Mouse (Mus musculus) cortical plate, adult 2 months (tissue): ENCODE results near the gene Fam49a.

Source experiments
- CTCF ChIP-seq: fragments of 200-500 bp; IDR thresholded peaks from 2 replicates; pipeline ENCODE4 v1.5.1; 2011; ENCODE audit warnings: mild to moderate bottlenecking, control low read depth, low read length; ENCODE audit not compliant: insufficient read depth; ENCODE audit errors: extremely low read depth
- POLR2A ChIP-seq: fragments of 200-500 bp; IDR thresholded peaks from 2 replicates; pipeline ENCODE4 v1.6.1; 2011; ENCODE audit warnings: mild to moderate bottlenecking, low read length, control low read depth; ENCODE audit not compliant: insufficient read depth; ENCODE audit errors: extremely low read depth

- no peak for TF ChIP-seq POLR2A
- TF ChIP-seq CTCF = no peak
These were observed 29.8 kb upstream of the Fam49a start for GRCm38 (mm10) chr12:12232097-12232496.
